Mouse (Mus musculus) ES-E14 (cell line): ENCODE data around the gene Sec16a.

Experiments used
- CHD2 ChIP-seq: IDR thresholded peaks from 2 replicates; pipeline ENCODE4 v1.6.1; 2014; ENCODE audit warnings: mild to moderate bottlenecking, low read depth, low read length, inconsistent platforms
- MAFK ChIP-seq: IDR thresholded peaks from 2 replicates; pipeline ENCODE4 v1.6.1; 2014; ENCODE audit warnings: mild to moderate bottlenecking, low read depth, low read length, inconsistent platforms; ENCODE audit not compliant: insufficient read depth
- ZC3H11A ChIP-seq: IDR thresholded peaks from 2 replicates; pipeline ENCODE4 v1.6.1; 2012; ENCODE audit warnings: low read depth, mild to moderate bottlenecking, inconsistent platforms, low read length, borderline replicate concordance
- ZNF384 ChIP-seq: IDR thresholded peaks from 2 replicates; pipeline ENCODE4 v1.6.1; 2012; ENCODE audit warnings: low read depth, low read length, inconsistent platforms

DNA sequence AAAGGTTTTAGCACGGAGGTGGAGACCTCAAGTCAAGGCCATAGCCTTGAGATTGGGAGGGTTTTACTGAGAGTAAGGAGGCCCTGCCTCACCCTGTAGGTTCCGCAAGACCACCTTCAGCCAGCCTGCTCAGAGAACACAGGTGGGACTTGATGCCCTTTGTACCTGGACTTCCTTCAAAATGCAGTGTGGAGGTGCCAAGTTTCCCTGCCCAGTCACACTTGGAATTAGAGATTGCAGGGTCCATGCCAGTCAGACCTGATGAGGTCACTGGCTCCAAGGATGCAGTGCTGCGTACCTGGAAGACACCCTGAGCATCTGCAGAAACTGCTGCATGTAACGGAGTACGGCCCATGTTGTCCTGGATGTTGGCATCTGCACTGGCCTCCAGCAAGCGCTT is 18.4 kb upstream of the Sec16a start:
- TF ChIP-seq CHD2 (no peak), ZNF384 (no peak), MAFK (no peak), ZC3H11A (no peak)
